Mouse (Mus musculus) liver, embryonic 14.5 days (tissue): ENCODE data around the gene Smtn.

Experiments used
- CTCF ChIP-seq: IDR thresholded peaks from 2 replicates; pipeline ENCODE4 v1.5.1; 2016; ENCODE audit warnings: antibody characterized with exemption, low read depth, control low read depth
- EP300 ChIP-seq: IDR thresholded peaks from 2 replicates; pipeline ENCODE4 v1.6.1; 2016; ENCODE audit warnings: antibody characterized with exemption, low read depth

- no peak for TF ChIP-seq CTCF
- TF ChIP-seq EP300: no peak
Measured at GRCm38 (mm10) chr11:3536082-3536481, 4.3 kb downstream of the Smtn start.
